Mouse (Mus musculus): Measurements from ENCODE around the gene Ppp3ca. TPM values are rescaled to one million over a fixed set of nuclear protein-coding genes. Genes with fewer than 3 reads are reported as not detected.

Ppp3ca gene
- polyA plus RNA-seq, 2 experiments, result 31.5 to 74.8 TPM

- no peak for ATAC-seq (ENCODE audit: low FRiP score, low read depth)
- Histone ChIP-seq H3K4me3 (replicated peaks; ENCODE audit: low read length) (no peak overlapping the region), H3K9ac (ENCODE audit: low read depth, low read length, severe bottlenecking) (no peak overlapping the region), H3K36me3 (ENCODE audit: control insufficient read depth, insufficient read depth, low read length) (no peaks in the 10 kb centered on the region), H3K4me1 (ENCODE audit: control insufficient read depth, insufficient read depth, low read length) (no peaks in the 10 kb centered on the region), H3K4me2 (replicated peaks; ENCODE audit: low read depth, low read length, severe bottlenecking) (no peak overlapping the region), H3K9me3 (ENCODE audit: control insufficient read depth, low read length) (0 out of 2 replicates have a peak, but pooled peaks cover under 1% of the 10 kb centered on the region), H3K27me3 (ENCODE audit: control insufficient read depth, insufficient read depth, low read length) (no peaks in the 10 kb centered on the region), H3K27ac (replicated peaks; ENCODE audit: low read depth, low read length) (no peak overlapping the region)
- TF ChIP-seq POLR2A (IDR thresholded peaks at IDR 0.05; ENCODE audit: borderline replicate concordance, extremely low read depth, insufficient read depth, insufficient read length), result no peak
- DNase-seq (ENCODE audit: low spot score), result no peak
- 79% methylated on average over 2 of the region's 2 CpGs for WGBS
These were observed 11.2 kb upstream of the Ppp3ca start for GRCm38 (mm10) chr3:136658681-136659080.

- no peak for DNase-seq (ENCODE audit: low spot score)
- Histone ChIP-seq H3K36me3 (ENCODE audit: control insufficient read depth, insufficient read depth, low read length) (no peaks in the 10 kb centered on the region), H3K27ac (replicated peaks; ENCODE audit: low read depth, low read length) (no peak overlapping the region), H3K27me3 (ENCODE audit: control insufficient read depth, insufficient read depth, low read length) (no peaks in the 10 kb centered on the region), H3K4me2 (replicated peaks; ENCODE audit: low read depth, low read length, severe bottlenecking) (no peak overlapping the region), H3K4me3 (replicated peaks; ENCODE audit: low read length) (no peak overlapping the region), H3K9me3 (ENCODE audit: control insufficient read depth, low read length) (0 out of 2 replicates have a peak, but pooled peaks cover 3% of the 10 kb centered on the region), H3K9ac (ENCODE audit: low read depth, low read length, severe bottlenecking) (no peak overlapping the region), H3K4me1 (ENCODE audit: control insufficient read depth, insufficient read depth, low read length) (peaks cover 3% of the 10 kb centered on the region; the same call in 1 of the 2 replicates)
- no peak for ATAC-seq (ENCODE audit: low FRiP score, low read depth)
- no peak for TF ChIP-seq POLR2A (IDR thresholded peaks at IDR 0.05; ENCODE audit: borderline replicate concordance, extremely low read depth, insufficient read depth, insufficient read length)
- 89% methylated on average over 1 of the region's 1 CpGs for WGBS
These were observed 4.8 kb upstream of the Ppp3ca start for GRCm38 (mm10) chr3:136665119-136665518.

GRCm38 (mm10) chr3:136668072-136668471 is 1.9 kb upstream of the Ppp3ca start:
- Histone ChIP-seq H3K27me3 (ENCODE audit: control insufficient read depth, insufficient read depth, low read length) (no peaks in the 10 kb centered on the region), H3K4me2 (replicated peaks; ENCODE audit: low read depth, low read length, severe bottlenecking) (no peak overlapping the region), H3K4me3 (replicated peaks; ENCODE audit: low read length) (no peak overlapping the region), H3K4me1 (ENCODE audit: control insufficient read depth, insufficient read depth, low read length) (peaks cover 3% of the 10 kb centered on the region; the same call in 1 of the 2 replicates), H3K9me3 (ENCODE audit: control insufficient read depth, low read length) (0 out of 2 replicates have a peak, but pooled peaks cover 3% of the 10 kb centered on the region), H3K27ac (replicated peaks; ENCODE audit: low read depth, low read length) (no peak overlapping the region), H3K36me3 (ENCODE audit: control insufficient read depth, insufficient read depth, low read length) (no peaks in the 10 kb centered on the region), H3K9ac (ENCODE audit: low read depth, low read length, severe bottlenecking) (no peak overlapping the region)
- no peak for ATAC-seq (ENCODE audit: low FRiP score, low read depth)
- DNase-seq (ENCODE audit: low spot score), result peak; percentile 18
- no peak for TF ChIP-seq POLR2A (IDR thresholded peaks at IDR 0.05; ENCODE audit: borderline replicate concordance, extremely low read depth, insufficient read depth, insufficient read length)
- 61% methylated on average over 2 of the region's 2 CpGs for WGBS

- H3K4me1 ChIP-seq (ENCODE audit: control insufficient read depth, insufficient read depth, low read length), result peaks cover 3% of the 10 kb centered on the region; the same call in 1 of the 2 replicates
- no peaks in the 10 kb centered on the region for H3K36me3 ChIP-seq (ENCODE audit: control insufficient read depth, insufficient read depth, low read length)
- 0 out of 2 replicates have a peak, but pooled peaks have one; percentile 17 for TF ChIP-seq POLR2A (IDR thresholded peaks at IDR 0.05; ENCODE audit: borderline replicate concordance, extremely low read depth, insufficient read depth, insufficient read length)
- DNase-seq (ENCODE audit: low spot score) (peak; percentile 97), ATAC-seq (ENCODE audit: low FRiP score, low read depth) (peak; percentile 97)
- H3K27me3 ChIP-seq (ENCODE audit: control insufficient read depth, insufficient read depth, low read length), result no peaks in the 10 kb centered on the region
- H3K4me3 ChIP-seq (replicated peaks; ENCODE audit: low read length), result peak overlapping the region; percentile 91
- peak overlapping the region; percentile 88 for H3K9ac ChIP-seq (ENCODE audit: low read depth, low read length, severe bottlenecking)
- H3K4me2 ChIP-seq (replicated peaks; ENCODE audit: low read depth, low read length, severe bottlenecking), result peak overlapping the region; percentile 83
- peak overlapping the region; percentile 90 for H3K27ac ChIP-seq (replicated peaks; ENCODE audit: low read depth, low read length)
- WGBS, result 1% methylated on average over 45 of the region's 56 CpGs
- H3K9me3 ChIP-seq (ENCODE audit: control insufficient read depth, low read length), result no peaks in the 10 kb centered on the region
These were observed 454 bp upstream of the Ppp3ca start for GRCm38 (mm10) chr3:136669231-136670109.

- no peaks in the 10 kb centered on the region for H3K36me3 ChIP-seq (ENCODE audit: control insufficient read depth, insufficient read depth, low read length)
- peak; percentile 34 for DNase-seq (ENCODE audit: low spot score)
- H3K4me2 ChIP-seq (replicated peaks; ENCODE audit: low read depth, low read length, severe bottlenecking), result peak overlapping the region; percentile 83
- peak; percentile 29 for ATAC-seq (ENCODE audit: low FRiP score, low read depth)
- WGBS, result under 1% methylated on average over 49 of the region's 92 CpGs
- H3K27ac ChIP-seq (replicated peaks; ENCODE audit: low read depth, low read length), result peak overlapping the region; percentile 90
- peak overlapping the region; percentile 91 for H3K4me3 ChIP-seq (replicated peaks; ENCODE audit: low read length)
- H3K9me3 ChIP-seq (ENCODE audit: control insufficient read depth, low read length), result no peaks in the 10 kb centered on the region
- no peak for TF ChIP-seq POLR2A (IDR thresholded peaks at IDR 0.05; ENCODE audit: borderline replicate concordance, extremely low read depth, insufficient read depth, insufficient read length)
- H3K27me3 ChIP-seq (ENCODE audit: control insufficient read depth, insufficient read depth, low read length), result no peaks in the 10 kb centered on the region
- H3K4me1 ChIP-seq (ENCODE audit: control insufficient read depth, insufficient read depth, low read length), result peaks cover 3% of the 10 kb centered on the region; the same call in 1 of the 2 replicates
- H3K9ac ChIP-seq (ENCODE audit: low read depth, low read length, severe bottlenecking), result peak overlapping the region; percentile 88
These were observed 622 bp downstream of the Ppp3ca start for GRCm38 (mm10) chr3:136670360-136671131.

All from limb, embryonic 14.5 days (tissue).